Mouse (Mus musculus): ENCODE measurements around the gene Pld3.

DNA sequence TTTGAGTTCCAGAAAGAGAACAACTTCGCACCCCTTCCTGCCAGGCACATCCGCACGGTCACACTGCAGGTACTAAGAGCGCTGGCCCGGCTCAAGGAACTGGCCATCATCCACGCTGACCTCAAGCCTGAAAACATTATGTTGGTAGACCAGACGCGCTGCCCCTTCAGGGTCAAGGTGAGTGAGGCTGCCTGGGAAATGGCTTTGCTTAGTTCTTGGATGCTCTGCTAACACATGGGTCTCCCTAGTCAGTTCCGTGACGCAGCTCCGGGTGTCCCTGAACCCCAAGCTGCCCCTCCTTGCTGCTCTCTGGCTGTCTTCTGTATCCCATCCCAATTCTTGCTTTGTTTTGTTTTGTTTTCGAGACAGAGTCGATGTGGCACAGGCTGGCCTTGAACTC, 29.2 kb downstream of the Pld3 start:
- TF ChIP-seq POLR2A (IDR thresholded peaks at IDR 0.05; ENCODE audit: borderline replicate concordance, control insufficient read depth, low read depth, low read length): no peak
- TF ChIP-seq CTCF (IDR thresholded peaks at IDR 0.05; ENCODE audit: control insufficient read depth, insufficient read depth, low read length): no peak
